8 mouse cellular contexts compared by ENCODE assay signal in the genomic region with DNA sequence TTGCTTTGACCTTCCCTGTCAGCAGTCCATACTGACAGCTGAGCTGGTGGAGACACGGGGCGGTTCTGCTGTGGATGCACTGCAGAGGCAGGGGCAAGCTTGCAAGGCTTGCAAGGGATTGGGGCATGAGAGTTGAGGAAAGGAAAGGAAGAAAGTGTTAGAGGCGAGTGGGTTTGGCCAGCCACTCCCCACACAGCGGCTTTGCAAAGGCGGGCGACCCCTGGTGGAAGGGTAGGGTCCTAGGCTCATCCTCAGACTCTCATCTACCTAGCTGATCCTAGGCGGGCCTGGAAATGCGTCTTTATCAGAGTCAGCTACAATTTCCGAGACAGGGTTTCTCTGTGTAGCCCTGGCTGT. TPM values are rescaled to one million over a fixed set of nuclear protein-coding genes. Genes with fewer than 3 reads are reported as not detected.
A peak's percentile ranks its signal among the peaks of the same experiment; 100 is the strongest.
DNase-seq lines count a peak whose midpoint lies in the region; ATAC-seq lines count a peak whose summit lies in the region.

No protein-coding gene starts in this region.

- WGBS in hindbrain, embryonic 13.5 days, result 5% methylated on average over 9 of the region's 9 CpGs
- WGBS in liver, embryonic 13.5 days (ENCODE audit: insufficient replicate concordance), result under 1% methylated on average over 9 of the region's 9 CpGs
- 9% methylated on average over 9 of the region's 9 CpGs for WGBS in neural tube, embryonic 12.5 days

- peak overlapping the region; percentile 9; the same call in 1 of the 2 replicates for H3K9ac ChIP-seq in hindbrain, embryonic 13.5 days
- H3K9ac ChIP-seq in liver, embryonic 13.5 days, result peak overlapping the region; percentile 30; the same call in 1 of the 2 replicates
- H3K9ac ChIP-seq in neural tube, embryonic 12.5 days, result no peak overlapping the region

- no peaks in the 10 kb centered on the region for H3K9me3 ChIP-seq in hindbrain, embryonic 13.5 days
- H3K9me3 ChIP-seq in liver, embryonic 13.5 days (replicated peaks), result no peaks in the 10 kb centered on the region
- no peaks in the 10 kb centered on the region for H3K9me3 ChIP-seq in neural tube, embryonic 12.5 days

- ATAC-seq in hindbrain, embryonic 13.5 days (ENCODE audit: low FRiP score), result no peak
- no peak for ATAC-seq in liver, embryonic 13.5 days (ENCODE audit: low read depth)
- no peak for ATAC-seq in neural tube, embryonic 12.5 days (ENCODE audit: low FRiP score, low read depth)

- DNase-seq in kidney, adult 18-20 months, result peak; percentile 78
- no peak for DNase-seq in kidney, postnatal 14 days
- DNase-seq in adrenal gland, adult 2 months, result peak; percentile 79
- peak; percentile 79 for DNase-seq in gastrocnemius, adult 18-20 months (ENCODE audit: low spot score)
- DNase-seq in liver, embryonic 13.5 days, result peak; percentile 74
- DNase-seq in thymus, postnatal 10 days (ENCODE audit: low spot score in 2 of 2), result peak; percentile 84 to 97

- peaks cover 21% of the 10 kb centered on the region for H3K27me3 ChIP-seq in hindbrain, embryonic 13.5 days
- H3K27me3 ChIP-seq in liver, embryonic 13.5 days, result peaks cover 14% of the 10 kb centered on the region
- 0 out of 2 replicates have a peak, but pooled peaks cover 18% of the 10 kb centered on the region for H3K27me3 ChIP-seq in neural tube, embryonic 12.5 days (replicated peaks)

- no peaks in the 10 kb centered on the region for H3K36me3 ChIP-seq in hindbrain, embryonic 13.5 days
- no peaks in the 10 kb centered on the region for H3K36me3 ChIP-seq in liver, embryonic 13.5 days
- H3K36me3 ChIP-seq in neural tube, embryonic 12.5 days, result no peaks in the 10 kb centered on the region

- H3K4me2 ChIP-seq in hindbrain, embryonic 13.5 days, result peak overlapping the region; percentile 8; the same call in 1 of the 2 replicates
- peak overlapping the region; percentile 53 for H3K4me2 ChIP-seq in liver, embryonic 13.5 days
- peak overlapping the region; percentile 44 for H3K4me2 ChIP-seq in neural tube, embryonic 12.5 days (replicated peaks)

- no peak overlapping the region for H3K4me3 ChIP-seq in hindbrain, embryonic 13.5 days
- peak overlapping the region; percentile 30 for H3K4me3 ChIP-seq in liver, embryonic 13.5 days (replicated peaks)
- no peak overlapping the region for H3K4me3 ChIP-seq in neural tube, embryonic 12.5 days

- peaks cover 39% of the 10 kb centered on the region for H3K4me1 ChIP-seq in hindbrain, embryonic 13.5 days (replicated peaks)
- peaks cover 59% of the 10 kb centered on the region for H3K4me1 ChIP-seq in liver, embryonic 13.5 days (replicated peaks)
- peaks cover 11% of the 10 kb centered on the region for H3K4me1 ChIP-seq in neural tube, embryonic 12.5 days

- no peak overlapping the region for H3K27ac ChIP-seq in hindbrain, embryonic 13.5 days
- no peak overlapping the region for H3K27ac ChIP-seq in liver, embryonic 13.5 days
- H3K27ac ChIP-seq in neural tube, embryonic 12.5 days, result no peak overlapping the region

RNA-seq across cellular contexts. Expression of gene Slc48a1, which starts 4.4 kb away (rescaled TPM):
- total RNA-seq in adrenal gland, adult 2 months (2021), result 100 to 1,000 TPM; 116 to 158 TPM
- 204 and 217 TPM in 2 replicates for polyA plus RNA-seq in adrenal gland, adult 2 months (2012; rRNA removed)
- 10 to 100 TPM; 45.0 to 48.7 TPM for total RNA-seq in gastrocnemius, adult 18-20 months (2021)
- 59.8 and 62.9 TPM in 2 replicates for polyA plus RNA-seq in hindbrain, embryonic 13.5 days (2015; fragmentation: Nextera tagmentation; extraction: Ambion mirVana)
- 89.5 and 101 TPM in 2 replicates for polyA plus RNA-seq in liver, embryonic 13.5 days (2015; fragmentation: Nextera tagmentation; extraction: Ambion mirVana)
- 41.4 and 44.9 TPM in 2 replicates for polyA plus RNA-seq in neural tube, embryonic 12.5 days (2016; fragmentation: Nextera tagmentation; extraction: Ambion mirVana)

RNA-seq across cellular contexts. Expression of gene Rapgef3, which starts 15.0 kb away (rescaled TPM):
- total RNA-seq in adrenal gland, adult 2 months (2021), result 10 to 100 TPM; 13.4 to 18.6 TPM
- polyA plus RNA-seq in adrenal gland, adult 2 months (2012; rRNA removed), result 44.5 and 52.6 TPM in 2 replicates
- total RNA-seq in gastrocnemius, adult 18-20 months (2021), result 1 to 10 TPM; 6.6 to 9.0 TPM
- polyA plus RNA-seq in hindbrain, embryonic 13.5 days (2015; fragmentation: Nextera tagmentation; extraction: Ambion mirVana), result 10.4 and 10.8 TPM in 2 replicates
- 1.2 and 1.8 TPM in 2 replicates for polyA plus RNA-seq in liver, embryonic 13.5 days (2015; fragmentation: Nextera tagmentation; extraction: Ambion mirVana)
- polyA plus RNA-seq in neural tube, embryonic 12.5 days (2016; fragmentation: Nextera tagmentation; extraction: Ambion mirVana), result 10.8 and 11.9 TPM in 2 replicates

RNA-seq across cellular contexts. Expression of gene Endou, which starts 51.6 kb away (rescaled TPM):
- total RNA-seq in adrenal gland, adult 2 months (2021), result under 1 TPM; 0.35 to 0.66 TPM
- polyA plus RNA-seq in adrenal gland, adult 2 months (2012; rRNA removed), result 0.38 and 0.66 TPM in 2 replicates
- under 1 TPM; 0.34 to 0.45 TPM for total RNA-seq in gastrocnemius, adult 18-20 months (2021)
- polyA plus RNA-seq in hindbrain, embryonic 13.5 days (2015; fragmentation: Nextera tagmentation; extraction: Ambion mirVana), result 0.21 and 0.29 TPM in 2 replicates
- polyA plus RNA-seq in liver, embryonic 13.5 days (2015; fragmentation: Nextera tagmentation; extraction: Ambion mirVana), result 0.07 TPM in 1 of 2 replicates, not detected in the other
- polyA plus RNA-seq in neural tube, embryonic 12.5 days (2016; fragmentation: Nextera tagmentation; extraction: Ambion mirVana), result 0.23 and 0.45 TPM in 2 replicates
